Mouse (Mus musculus) megakaryocyte, embryonic 14.5 days (primary cell): Measurements from ENCODE around the gene Tbc1d22a. TPM values are rescaled to one million over a fixed set of nuclear protein-coding genes. Genes with fewer than 3 reads are reported as not detected.

Source experiments
- H3K27me3 ChIP-seq: replicated peaks from 2 replicates; pipeline ENCODE3; 2012; ENCODE audit warnings: inconsistent platforms
- H3K36me3 ChIP-seq: replicated peaks from 2 replicates; pipeline ENCODE3; 2012; ENCODE audit warnings: low read length, inconsistent platforms, mixed read lengths
- H3K4me1 ChIP-seq: 2 replicates; pipeline ENCODE4 v1.6.1; 2012; ENCODE audit warnings: inconsistent platforms
- H3K4me3 ChIP-seq: replicated peaks from 2 replicates; pipeline ENCODE3; 2012; ENCODE audit warnings: moderate library complexity, mild to moderate bottlenecking, inconsistent platforms
- H3K9me3 ChIP-seq: 2 replicates; pipeline ENCODE4 v1.6.1; 2012; ENCODE audit warnings: inconsistent platforms
- FLI1 ChIP-seq: IDR thresholded peaks from 2 replicates; pipeline ENCODE4 v1.6.1; 2012; ENCODE audit warnings: low read length, inconsistent platforms, mixed read lengths
- GATA1 ChIP-seq: IDR thresholded peaks from 3 replicates; pipeline ENCODE4 v1.6.1; 2012; ENCODE audit warnings: mixed read lengths, low read length, inconsistent platforms, borderline replicate concordance
- polyA plus RNA-seq: library from polyadenylated mRNA; stranded (reverse); fragments of >175 nt; gene quantifications from 2 replicates; pipeline ENCODE4 v1.2.3, GENCODE M21; 2012; ENCODE audit warnings: low replicate concordance; ENCODE audit not compliant: insufficient read depth

Tbc1d22a gene
- polyA plus RNA-seq, 1 experiment = 16.7 TPM

- Histone ChIP-seq H3K4me1 (peaks cover 64% of the 10 kb centered on the region), H3K27me3 (no peaks in the 10 kb centered on the region), H3K4me3 (peak overlapping the region; percentile 38), H3K9me3 (no peaks in the 10 kb centered on the region), H3K36me3 (peaks cover 43% of the 10 kb centered on the region)
- no peak for TF ChIP-seq GATA1
- no peak for TF ChIP-seq FLI1
These were observed 130.7 kb downstream of the Tbc1d22a start for GRCm38 (mm10) chr15:86344906-86345331.

GRCm38 (mm10) chr15:86345907-86346306 lies 131.6 kb downstream of the Tbc1d22a start:
- Histone ChIP-seq H3K9me3 (no peaks in the 10 kb centered on the region), H3K4me1 (peaks cover 69% of the 10 kb centered on the region), H3K36me3 (peaks cover 35% of the 10 kb centered on the region), H3K27me3 (no peaks in the 10 kb centered on the region), H3K4me3 (peak overlapping the region; percentile 81)
- TF ChIP-seq GATA1 = no peak
- no peak for TF ChIP-seq FLI1

DNA sequence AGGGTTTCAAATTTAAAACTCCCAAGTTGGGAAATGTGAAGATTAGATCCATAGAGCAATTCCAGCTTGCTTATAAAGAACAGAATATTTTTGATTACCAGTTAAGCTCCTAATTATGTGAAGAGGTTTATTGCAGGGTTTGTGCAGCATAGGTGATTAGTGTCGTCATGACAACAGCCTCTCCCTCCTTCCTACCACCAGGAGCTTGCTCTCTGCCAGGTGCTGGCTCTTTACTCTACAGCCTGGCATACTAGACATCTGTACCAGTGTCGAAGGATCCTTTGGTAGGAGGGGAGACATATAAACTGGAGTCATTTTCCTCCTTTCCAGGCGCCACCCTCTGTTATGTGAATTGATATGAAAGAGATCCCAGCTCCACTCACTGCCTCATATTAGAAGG lies 132.3 kb downstream of the Tbc1d22a start:
- H3K27me3 ChIP-seq = no peaks in the 10 kb centered on the region
- H3K4me1 ChIP-seq = peaks cover 69% of the 10 kb centered on the region
- peaks cover 33% of the 10 kb centered on the region for H3K36me3 ChIP-seq
- H3K9me3 ChIP-seq = no peaks in the 10 kb centered on the region
- TF ChIP-seq FLI1 = no peak
- no peak for TF ChIP-seq GATA1
- no peak overlapping the region for H3K4me3 ChIP-seq

DNA sequence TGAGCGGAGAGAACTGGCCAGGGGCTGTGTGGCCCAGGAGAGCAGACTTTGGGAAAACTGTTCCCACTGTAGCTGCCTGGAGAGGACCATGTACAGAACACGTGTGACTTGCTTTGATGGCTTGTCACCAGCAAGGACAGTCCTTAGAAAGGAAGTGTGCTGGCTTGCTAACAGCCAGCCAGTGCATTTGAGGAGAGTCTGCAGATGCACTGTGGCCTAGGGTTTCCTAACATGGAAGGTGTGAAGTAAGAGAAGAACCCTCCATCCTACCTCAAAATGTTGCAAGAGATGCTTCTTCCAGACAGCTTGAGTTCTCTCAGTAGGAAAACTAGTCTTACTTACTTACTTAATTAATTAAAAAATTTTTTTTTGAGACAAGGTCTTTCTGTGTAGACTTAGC lies 140.7 kb downstream of the Tbc1d22a start:
- H3K4me1 ChIP-seq = peaks cover 37% of the 10 kb centered on the region
- TF ChIP-seq FLI1 (no peak), GATA1 (no peak)
- H3K4me3 ChIP-seq = no peak overlapping the region
- peaks cover 34% of the 10 kb centered on the region for H3K36me3 ChIP-seq
- no peaks in the 10 kb centered on the region for H3K27me3 ChIP-seq
- H3K9me3 ChIP-seq = no peaks in the 10 kb centered on the region

GRCm38 (mm10) chr15:86355857-86356256 lies 141.6 kb downstream of the Tbc1d22a start:
- H3K4me3 ChIP-seq = no peak overlapping the region
- peaks cover 34% of the 10 kb centered on the region for H3K4me1 ChIP-seq
- no peaks in the 10 kb centered on the region for H3K27me3 ChIP-seq
- H3K9me3 ChIP-seq = no peaks in the 10 kb centered on the region
- TF ChIP-seq GATA1 (no peak), FLI1 (no peak)
- H3K36me3 ChIP-seq = peaks cover 37% of the 10 kb centered on the region

DNA sequence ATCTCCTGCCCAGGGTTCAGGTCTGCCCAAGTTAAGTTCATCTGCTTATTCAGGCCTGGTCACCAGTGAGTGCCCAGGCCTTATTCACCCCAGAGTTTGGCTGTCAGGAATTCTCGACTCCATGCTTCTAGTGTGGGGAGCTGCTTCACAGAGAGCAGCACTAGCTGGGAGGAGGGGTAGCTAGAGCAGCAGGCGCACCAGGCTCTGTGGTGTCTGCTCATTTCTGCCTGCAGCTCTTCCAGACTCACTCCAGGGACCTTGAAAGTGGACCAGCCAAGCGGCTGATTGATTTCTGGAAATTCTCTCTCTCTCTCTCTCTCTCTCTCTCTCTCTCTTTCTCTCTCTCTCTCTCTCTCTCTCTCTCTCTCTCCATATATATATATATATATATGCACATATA lies 146.1 kb downstream of the Tbc1d22a start:
- Histone ChIP-seq H3K4me3 (no peak overlapping the region), H3K4me1 (peaks cover 65% of the 10 kb centered on the region), H3K36me3 (peaks cover 26% of the 10 kb centered on the region), H3K27me3 (no peaks in the 10 kb centered on the region), H3K9me3 (no peaks in the 10 kb centered on the region)
- TF ChIP-seq FLI1 (no peak), GATA1 (no peak)

DNA sequence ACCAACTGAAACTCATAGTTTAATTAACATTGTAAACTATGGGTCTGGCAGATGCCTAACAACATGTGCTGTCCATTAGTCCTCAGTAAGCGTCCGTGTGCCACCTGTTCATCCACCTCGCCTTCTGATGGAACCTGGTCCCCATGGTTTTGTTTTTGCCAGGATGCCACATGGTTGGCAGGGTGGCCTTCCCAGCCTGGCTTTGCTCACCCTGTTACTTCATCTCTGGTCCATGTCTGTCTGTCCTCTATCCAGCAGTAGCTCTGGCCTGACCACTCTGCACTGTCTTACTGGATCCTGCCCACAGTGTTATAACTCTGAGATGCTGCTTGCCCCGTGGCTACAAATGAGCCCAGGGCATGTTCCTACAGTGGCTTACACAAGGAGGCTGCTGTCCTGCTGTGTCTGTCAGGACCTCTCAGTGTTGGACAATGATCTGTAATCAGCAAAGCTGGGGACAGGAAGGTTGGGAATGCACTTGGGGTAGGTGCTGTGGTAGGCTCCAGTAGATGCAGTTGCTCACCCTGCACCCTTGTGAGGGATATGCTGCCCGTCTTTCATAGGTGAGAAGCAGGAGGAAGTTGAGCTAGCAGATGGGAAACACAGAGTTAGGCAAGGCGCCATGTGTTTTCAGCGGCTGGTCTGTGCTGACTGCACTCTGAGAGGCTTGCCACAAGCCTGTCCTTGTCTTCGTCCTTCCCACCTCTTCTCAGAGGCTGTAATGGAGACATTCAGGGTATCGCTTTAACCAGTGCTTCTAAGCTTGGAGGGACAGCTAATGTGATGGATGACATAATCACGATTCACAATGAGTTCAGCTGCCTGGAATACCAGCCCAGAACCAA lies 148.3 kb downstream of the Tbc1d22a start:
- Histone ChIP-seq H3K27me3 (no peaks in the 10 kb centered on the region), H3K4me1 (peaks cover 50% of the 10 kb centered on the region), H3K9me3 (no peaks in the 10 kb centered on the region), H3K36me3 (peaks cover 45% of the 10 kb centered on the region), H3K4me3 (no peak overlapping the region)
- no peak for TF ChIP-seq GATA1
- TF ChIP-seq FLI1 = no peak

DNA sequence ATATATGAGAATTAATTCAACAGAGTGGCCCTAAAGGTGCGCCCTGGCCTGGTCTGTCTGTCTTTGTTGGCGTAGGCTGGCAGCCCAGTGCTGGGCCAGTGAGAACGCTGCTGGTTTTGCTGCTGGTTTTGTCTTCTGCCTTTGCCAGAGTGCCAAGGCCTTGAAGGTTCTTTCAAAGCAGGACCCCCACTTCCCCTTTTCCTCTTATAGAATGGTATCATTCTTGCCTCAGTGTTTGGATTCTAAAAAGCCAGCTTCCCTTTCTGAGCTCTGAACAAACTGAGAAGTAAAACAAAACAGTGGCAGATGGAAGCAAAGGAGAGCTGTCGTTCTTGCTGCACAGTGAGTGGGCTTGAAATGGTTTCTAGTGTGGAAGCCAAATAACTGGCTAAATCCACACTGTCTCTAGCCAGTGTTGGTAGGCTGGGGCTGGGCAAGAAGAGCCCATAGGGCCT lies 149.6 kb downstream of the Tbc1d22a start:
- Histone ChIP-seq H3K27me3 (no peaks in the 10 kb centered on the region), H3K4me3 (no peak overlapping the region), H3K4me1 (peaks cover 42% of the 10 kb centered on the region), H3K36me3 (peaks cover 52% of the 10 kb centered on the region), H3K9me3 (no peaks in the 10 kb centered on the region)
- no peak for TF ChIP-seq GATA1
- no peak for TF ChIP-seq FLI1

DNA sequence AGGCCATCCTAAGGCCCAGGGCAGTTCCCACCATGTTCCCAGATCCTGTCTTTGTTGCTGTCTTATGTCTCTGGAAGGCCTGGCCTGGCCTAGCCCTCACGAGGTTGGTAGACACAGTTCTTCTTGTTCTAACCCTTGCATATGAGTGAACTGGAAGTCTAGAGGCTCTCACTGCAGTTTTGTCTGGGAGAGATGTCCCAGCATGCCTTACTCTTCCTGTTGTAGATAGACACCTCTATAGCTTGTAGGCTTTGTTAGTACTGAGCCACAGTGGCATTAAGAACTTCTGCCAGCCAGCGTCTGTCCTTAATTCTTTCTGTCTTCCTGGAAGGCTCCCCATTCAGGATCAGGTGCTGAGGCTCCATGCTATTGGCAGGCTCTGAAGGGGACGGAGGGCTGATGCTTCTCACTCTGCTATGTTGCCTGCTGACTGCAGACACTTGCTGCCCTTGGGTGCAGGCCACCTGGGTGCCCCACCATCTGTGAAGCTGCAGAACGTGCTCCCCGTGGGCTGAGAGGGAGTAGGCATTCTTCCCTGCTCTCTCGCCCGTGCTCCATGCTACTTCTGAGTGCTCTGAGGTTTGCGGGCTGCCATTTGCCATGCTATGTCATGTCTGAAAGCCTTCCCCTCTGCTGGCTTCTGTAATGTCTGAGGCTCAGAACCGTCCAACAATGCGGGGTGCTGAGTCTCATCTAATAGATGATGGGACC lies 150.8 kb downstream of the Tbc1d22a start:
- no peak for TF ChIP-seq GATA1
- TF ChIP-seq FLI1 = no peak
- Histone ChIP-seq H3K36me3 (peaks cover 56% of the 10 kb centered on the region), H3K4me1 (peaks cover 42% of the 10 kb centered on the region), H3K27me3 (no peaks in the 10 kb centered on the region), H3K4me3 (peak overlapping the region; percentile 53), H3K9me3 (no peaks in the 10 kb centered on the region)

DNA sequence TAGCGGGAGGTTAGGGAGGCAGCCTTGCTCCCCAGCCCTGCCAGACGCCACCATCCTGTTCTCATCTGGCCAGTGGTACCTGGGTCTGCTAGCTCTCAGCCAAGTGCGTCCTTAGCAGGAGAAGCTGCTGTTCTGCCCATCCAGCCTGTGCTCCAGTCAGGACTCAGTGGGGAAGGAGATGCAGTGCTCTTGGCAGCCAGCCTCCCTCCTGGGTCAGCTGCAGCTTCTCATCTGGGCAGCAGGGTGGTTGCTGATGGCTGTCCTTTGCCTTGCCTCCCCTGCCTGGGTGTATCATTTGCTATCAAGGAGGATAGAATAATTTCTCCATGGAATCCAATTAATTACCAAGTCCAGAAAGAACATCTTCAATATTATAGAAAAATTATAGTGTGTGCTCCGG lies 152.5 kb downstream of the Tbc1d22a start:
- TF ChIP-seq GATA1 (no peak), FLI1 (no peak)
- Histone ChIP-seq H3K4me3 (no peak overlapping the region), H3K27me3 (no peaks in the 10 kb centered on the region), H3K4me1 (peaks cover 32% of the 10 kb centered on the region), H3K9me3 (no peaks in the 10 kb centered on the region), H3K36me3 (peaks cover 59% of the 10 kb centered on the region)
